ENCODE assay signal across 11 mouse cellular contexts in genomic region chr12:101020210-101021015, GRCm38 (mm10). TPM values are rescaled to one million over a fixed set of nuclear protein-coding genes. Genes with fewer than 3 reads are reported as not detected.
DNase-seq lines count a peak whose midpoint lies in the region; ATAC-seq and TF ChIP-seq lines count a peak whose summit lies in the region.
"Had no signal": no experiment of that assay in that cellular context is flagged by ENCODE, and none has a peak within 500 bp of the region (broad histone marks: within the 10 kb centered on the region; RNA-seq: fewer than 3 reads in every experiment).

No protein-coding gene starts in this region.

- peak; percentile 4 for DNase-seq in gastrocnemius, postnatal 25 days
- no peak for DNase-seq in gastrocnemius, postnatal 14 days
- peak; percentile 83 for DNase-seq in retina, postnatal 1 day
- no peak for DNase-seq in retina, embryonic 14.5 days (ENCODE audit: low spot score)
- DNase-seq in cerebellum, adult 2 months: peak; percentile 61 to 82
- DNase-seq in layer of hippocampus, adult 8-10 months (ENCODE audit: low spot score in 2 of 2): no peak
- DNase-seq in kidney, adult 2 months: no peak
- DNase-seq: midbrain, embryonic 14.5 days had no signal

- H3K4me3 ChIP-seq in cerebellum, adult 2 months (replicated peaks; ENCODE audit: insufficient read depth, low read depth, low read length): no peak overlapping the region
- no peak overlapping the region for H3K4me3 ChIP-seq in lung, embryonic 16.5 days (ENCODE audit: low read length)
- no peak overlapping the region for H3K4me3 ChIP-seq in kidney, adult 2 months (ENCODE audit: insufficient read depth, low read depth, low read length)
- H3K4me3 ChIP-seq: limb, embryonic 15.5 days had no signal

- 46% methylated on average over 15 of the region's 15 CpGs for WGBS in cerebellum, adult 2 months
- WGBS in lung, embryonic 16.5 days: 58% methylated on average over 15 of the region's 15 CpGs
- 78% methylated on average over 15 of the region's 15 CpGs for whole genome bisulfite sequencing in kidney, adult 2 months

- no peak for TF ChIP-seq POLR2A in cerebellum, adult 2 months (IDR thresholded peaks at IDR 0.05; ENCODE audit: borderline replicate concordance, insufficient read depth, low read length)
- TF ChIP-seq POLR2A in kidney, adult 2 months (IDR thresholded peaks at IDR 0.05; ENCODE audit: low read depth, low read length): no peak

- TF ChIP-seq CTCF in cerebellum, adult 2 months (IDR thresholded peaks at IDR 0.05; ENCODE audit: borderline replicate concordance, insufficient read depth, low read depth, low read length): peak; percentile 20; the same call in 1 of the 2 replicates
- no peak for TF ChIP-seq CTCF in kidney, adult 2 months (conservative IDR thresholded peaks at IDR 0.05; ENCODE audit: insufficient read depth, insufficient read length, low read depth, low read length)

- H3K36me3 ChIP-seq in lung, embryonic 16.5 days (ENCODE audit: control insufficient read depth, insufficient read depth, low read length): no peaks in the 10 kb centered on the region
- H3K36me3 ChIP-seq in kidney, adult 2 months (ENCODE audit: control insufficient read depth, insufficient read depth, low read length): no peaks in the 10 kb centered on the region
- H3K36me3 ChIP-seq: limb, embryonic 15.5 days had no signal

- no peak overlapping the region for H3K4me2 ChIP-seq in lung, embryonic 16.5 days (ENCODE audit: low read depth, low read length)
- H3K4me2 ChIP-seq: limb, embryonic 15.5 days had no signal

- H3K27ac ChIP-seq in cerebellum, adult 2 months (ENCODE audit: insufficient read depth, low read length): peak overlapping the region; percentile 18
- peak overlapping the region; percentile 83 for H3K27ac ChIP-seq in lung, embryonic 16.5 days (ENCODE audit: low read length)
- no peak overlapping the region for H3K27ac ChIP-seq in kidney, adult 2 months (ENCODE audit: insufficient read depth, low read depth, low read length)
- H3K27ac ChIP-seq: limb, embryonic 15.5 days had no signal

- H3K9ac ChIP-seq in lung, embryonic 16.5 days (ENCODE audit: low read length): peak overlapping the region; percentile 4; the same call in 1 of the 2 replicates
- H3K9ac ChIP-seq: limb, embryonic 15.5 days had no signal

- ATAC-seq in lung, embryonic 16.5 days (ENCODE audit: low read depth): peak; percentile 46
- ATAC-seq: CD4-positive, CD25-positive, alpha-beta regulatory T cell, adult 4 months had no signal

- H3K4me1 ChIP-seq in cerebellum, adult 2 months (ENCODE audit: control insufficient read depth, insufficient read depth, low read length): peaks cover 15% of the 10 kb centered on the region
- H3K4me1 ChIP-seq in lung, embryonic 16.5 days (replicated peaks; ENCODE audit: control insufficient read depth, insufficient read depth, low read length): peaks cover 62% of the 10 kb centered on the region
- H3K4me1 ChIP-seq in kidney, adult 2 months (ENCODE audit: control insufficient read depth, insufficient read depth, low read length): peaks cover 17% of the 10 kb centered on the region; the same call in 1 of the 2 replicates

- intact Hi-C loops in gastrocnemius, postnatal 14 days (cut with DNase I; ENCODE audit: low total_unique reads): no loop called here

- no peaks in the 10 kb centered on the region for H3K27me3 ChIP-seq in cerebellum, adult 2 months (ENCODE audit: control insufficient read depth, insufficient read depth, low read length)
- no peaks in the 10 kb centered on the region for H3K27me3 ChIP-seq in lung, embryonic 16.5 days (ENCODE audit: control insufficient read depth, insufficient read depth, low read depth, low read length)
- no peaks in the 10 kb centered on the region for H3K27me3 ChIP-seq in kidney, adult 2 months (replicated peaks; ENCODE audit: control insufficient read depth, insufficient read depth, low read length)

- H3K9me3 ChIP-seq in lung, embryonic 16.5 days (ENCODE audit: control insufficient read depth, low read length): no peaks in the 10 kb centered on the region
- H3K9me3 ChIP-seq: limb, embryonic 15.5 days had no signal

RNA-seq across cellular contexts. Expression of gene Ccdc88c, which starts 8.4 kb away (rescaled TPM):
- total RNA-seq in gastrocnemius, postnatal 25 days (2021): 10 to 100 TPM; 25.1 to 32.3 TPM
- 10 to 100 TPM; 29.2 to 37.2 TPM for total RNA-seq in gastrocnemius, postnatal 14 days (2021)
- 9.0 TPM in 2 replicates for polyA plus RNA-seq in cerebellum, adult 2 months (2012; rRNA removed)
- polyA plus RNA-seq in lung, embryonic 16.5 days (2015; fragmentation: Nextera tagmentation; extraction: Ambion mirVana): 18.8 and 20.2 TPM in 2 replicates
- 10 to 100 TPM; 30.2 to 38.8 (median 34.7) TPM for total RNA-seq in layer of hippocampus, adult 8-10 months (2022)
- 5.4 and 6.6 TPM in 2 replicates for polyA plus RNA-seq in kidney, adult 2 months (2012; rRNA removed)

Comparison
In these comparisons a context has a peak if more than half of its experiments do, and no peak if none do; other contexts are left out.
1. DNase-seq: peak in gastrocnemius, postnatal 25 days (single experiment), retina, postnatal 1 day (single experiment) and cerebellum, adult 2 months (2 of 2); none in gastrocnemius, postnatal 14 days (single experiment), retina, embryonic 14.5 days (single experiment), layer of hippocampus, adult 8-10 months (0 of 2) and kidney, adult 2 months (single experiment).